Mouse (Mus musculus) kidney, postnatal 4 days (tissue): ENCODE measurements around the gene Rnd3.

Experiments
- DNase-seq, 2 experiments: peaks; one replicate each; pipeline ENCODE4 v3.0.0; 2021; ENCODE audit warnings: mixed read lengths in 2 of 2

Rnd3 gene

DNA sequence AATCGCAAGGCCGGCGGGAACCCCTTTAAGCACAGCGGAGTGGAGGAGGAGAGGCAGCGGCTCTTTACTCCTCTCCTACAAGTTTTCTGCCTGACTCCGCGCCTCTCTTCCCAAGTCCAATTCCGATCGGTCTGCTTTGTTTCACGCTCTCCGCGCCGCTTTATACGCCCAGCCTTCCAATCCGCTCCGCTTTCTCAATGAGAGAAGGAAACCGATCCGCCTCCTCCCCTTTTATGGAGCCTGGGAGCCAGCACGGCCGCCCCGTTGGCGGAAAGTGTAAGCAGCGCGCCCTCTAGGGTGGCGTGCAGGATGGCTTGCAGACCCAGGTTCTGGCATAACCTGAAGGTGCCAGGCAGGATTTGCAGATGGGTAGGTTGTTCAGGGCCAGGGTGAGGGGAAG lies at the start of gene Rnd3:
Gene Rnd3, minus strand, starts transcription at position 137 of the 400 bp plus-strand sequence.
- peak; percentile 98 for DNase-seq

DNA sequence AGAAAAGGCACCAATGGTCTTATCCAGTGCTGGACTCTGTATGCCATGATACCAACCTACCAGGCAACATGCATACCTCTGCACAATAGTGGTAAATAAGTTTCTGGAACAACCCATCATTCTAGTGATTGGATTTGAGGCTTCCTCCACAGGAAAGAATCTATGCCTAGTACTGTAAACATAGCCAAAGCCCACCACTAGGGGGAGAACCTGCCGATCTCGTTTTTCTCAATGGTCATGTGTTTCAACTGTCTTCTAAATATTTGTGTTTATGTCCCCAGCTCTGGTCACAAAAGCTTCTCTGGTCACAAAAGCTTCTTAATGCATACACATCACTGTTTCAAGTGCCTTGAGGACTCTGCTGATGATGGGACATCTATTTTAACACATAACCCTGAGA lies 43.4 kb upstream of the Rnd3 start:
- peak; percentile 14 to 20 for DNase-seq

- no peak for DNase-seq
These were observed 36.9 kb upstream of the Rnd3 start for GRCm38 (mm10) chr2:51185762-51186161.

- DNase-seq = no peak
These were observed 34.1 kb upstream of the Rnd3 start for GRCm38 (mm10) chr2:51182990-51183389.

DNA sequence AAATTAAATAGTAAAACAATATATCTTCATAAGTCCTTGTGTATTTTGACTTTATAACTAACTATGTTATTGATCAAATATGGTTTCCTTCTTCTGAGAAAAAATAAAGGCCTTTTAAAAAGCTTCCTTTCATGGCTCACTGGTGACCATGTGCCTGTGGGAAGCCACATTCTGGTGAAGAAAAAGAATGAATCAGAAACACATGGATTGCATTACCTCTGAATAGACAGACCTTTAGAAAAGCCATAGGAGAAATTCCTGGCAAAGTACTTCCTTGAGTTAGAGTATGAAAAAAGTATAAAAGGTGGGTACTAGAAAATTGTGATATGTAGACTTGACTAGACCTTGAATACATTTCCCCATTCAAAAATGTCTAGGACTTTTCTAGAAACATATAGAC lies 32.5 kb upstream of the Rnd3 start:
- DNase-seq = no peak

DNA sequence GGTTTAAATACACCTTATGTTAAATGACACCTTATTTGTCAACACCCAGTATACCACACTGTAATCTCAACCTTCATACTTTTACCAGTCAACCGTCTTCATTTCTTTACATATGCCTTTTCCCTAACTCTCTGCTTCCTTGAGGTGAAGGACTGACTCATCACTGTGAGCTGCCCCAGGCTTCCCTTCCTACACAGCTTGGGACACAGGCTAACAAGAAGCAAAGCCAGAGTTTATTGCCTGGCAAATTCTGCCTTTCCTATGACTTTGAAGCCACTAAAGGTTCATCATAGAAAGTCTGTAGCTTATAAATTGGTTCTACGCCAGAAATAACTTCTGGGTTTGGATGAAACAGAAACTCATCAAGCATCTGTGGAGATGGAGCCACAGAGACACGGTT lies 30.2 kb upstream of the Rnd3 start:
- DNase-seq = no peak

DNA sequence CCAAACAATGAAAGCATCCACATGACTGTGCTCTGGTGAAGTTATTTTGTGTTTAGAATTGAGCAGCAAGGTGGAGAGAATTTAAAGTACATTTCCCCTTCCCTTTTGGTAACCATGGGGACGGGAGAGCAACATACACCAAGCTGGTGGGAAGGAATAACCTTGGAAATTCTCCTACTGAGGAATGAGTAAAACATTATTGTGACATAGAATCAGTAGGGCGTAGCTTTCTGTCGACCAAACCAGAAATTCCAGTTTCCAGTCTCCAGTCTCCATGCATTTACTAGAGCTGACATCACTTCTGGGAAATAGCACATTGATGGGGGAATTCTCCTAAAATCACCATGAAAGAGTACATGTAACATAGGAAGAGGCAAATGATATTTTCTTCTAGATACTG lies 28.7 kb upstream of the Rnd3 start:
- no peak for DNase-seq

GRCm38 (mm10) chr2:51175276-51175675 lies 26.4 kb upstream of the Rnd3 start:
- DNase-seq = peak in 1 of 2 experiments; percentile 2

DNA sequence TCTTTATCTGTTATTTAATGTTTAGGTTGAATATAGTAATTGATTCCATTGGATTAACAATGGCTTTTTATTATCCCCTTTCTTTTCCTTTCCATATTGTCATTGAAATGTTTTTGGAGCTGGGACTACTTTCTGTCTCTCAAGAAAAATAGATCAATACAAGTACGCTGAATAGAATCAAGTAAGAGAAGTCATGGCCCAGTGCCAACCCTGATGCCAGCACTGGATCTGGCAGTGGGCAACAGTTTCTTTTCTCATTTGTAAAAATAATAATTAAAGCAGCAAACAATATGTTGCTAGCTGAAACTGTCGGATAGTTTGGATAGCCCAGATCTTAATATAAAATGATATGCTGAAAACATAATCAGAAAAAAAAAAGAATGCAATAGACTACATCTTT lies 12.2 kb upstream of the Rnd3 start:
- no peak for DNase-seq

DNA sequence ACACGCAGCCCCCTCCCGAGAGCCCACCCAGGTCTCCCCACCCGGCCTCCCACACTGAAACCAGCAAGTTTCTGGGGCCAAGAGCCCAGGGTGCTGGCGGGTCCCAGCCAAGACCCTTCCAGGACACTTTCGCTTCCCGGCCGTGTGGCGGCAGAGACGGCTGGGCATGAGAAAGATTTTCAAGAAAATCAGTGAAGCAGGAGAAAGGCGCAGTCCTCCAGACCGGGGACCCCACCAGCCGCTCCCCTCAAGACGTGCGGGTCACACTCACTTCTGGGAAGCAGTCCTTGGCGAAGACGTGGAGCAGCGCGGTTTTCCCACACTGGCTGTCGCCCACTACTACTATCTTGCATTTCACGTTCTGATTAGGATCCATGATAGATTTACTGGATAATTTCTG lies 457 bp downstream of the Rnd3 start:
- peak; percentile 57 to 74 for DNase-seq

- DNase-seq = no peak
These were observed 875 bp downstream of the Rnd3 start for GRCm38 (mm10) chr2:51148065-51148407.

- peak; percentile 87 to 93 for DNase-seq
These were observed 1.4 kb downstream of the Rnd3 start for GRCm38 (mm10) chr2:51147318-51148064.

DNA sequence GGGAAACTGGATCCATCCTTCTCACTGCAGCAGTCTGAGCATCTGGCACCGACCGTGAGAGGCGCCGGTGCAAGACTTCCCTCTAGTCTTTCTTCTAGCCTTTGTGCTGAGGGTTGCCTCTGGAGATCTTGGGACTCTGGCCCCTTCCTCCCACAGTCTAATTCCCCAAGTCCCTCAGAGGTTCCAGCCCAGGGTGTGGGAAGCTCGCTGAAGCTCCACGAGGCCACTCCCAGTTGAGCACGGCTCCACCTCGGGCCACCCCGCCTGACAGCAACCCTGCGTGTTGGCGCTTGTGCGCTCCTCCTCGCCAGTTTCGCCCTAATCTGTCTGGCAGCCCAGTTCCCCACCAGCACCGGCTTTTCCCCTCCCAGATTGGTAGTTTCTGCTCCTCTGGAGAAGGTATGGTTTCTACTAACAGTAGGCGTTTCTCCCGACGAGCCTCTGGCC lies 2.0 kb downstream of the Rnd3 start:
- peak; percentile 80 to 88 for DNase-seq

DNA sequence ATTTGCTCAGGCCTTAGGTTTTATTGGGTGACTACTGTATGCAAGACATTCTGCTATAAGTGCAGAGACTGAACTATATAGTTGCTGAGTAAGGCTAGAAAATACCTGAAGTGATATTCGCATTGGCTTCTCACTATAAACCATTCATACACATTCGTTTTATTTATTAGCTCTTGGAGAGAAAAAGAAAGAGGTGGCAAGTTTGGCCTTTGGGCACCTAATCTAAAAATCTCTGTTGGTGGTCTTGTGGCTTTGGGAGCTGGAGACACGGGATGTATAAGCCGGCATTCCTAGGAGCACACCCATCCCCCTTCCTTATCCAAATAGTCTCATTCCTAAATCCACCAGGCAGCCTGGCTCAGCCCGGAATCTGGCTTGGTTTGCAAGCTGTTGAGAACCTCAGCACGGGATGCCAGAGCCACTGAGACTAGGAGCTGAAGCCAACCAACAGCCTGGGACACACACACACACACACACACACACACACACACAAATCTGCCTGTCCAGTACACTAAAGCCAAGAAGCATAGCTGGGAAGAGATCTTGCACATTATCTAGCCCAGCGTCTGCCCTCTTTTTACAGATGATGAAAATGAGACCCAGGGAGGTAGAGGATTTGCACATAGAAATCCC lies 3.0 kb downstream of the Rnd3 start:
- peak; percentile 49 to 62 for DNase-seq

GRCm38 (mm10) chr2:51144380-51145120 lies 4.4 kb downstream of the Rnd3 start:
- peak; percentile 11 to 27 for DNase-seq

DNA sequence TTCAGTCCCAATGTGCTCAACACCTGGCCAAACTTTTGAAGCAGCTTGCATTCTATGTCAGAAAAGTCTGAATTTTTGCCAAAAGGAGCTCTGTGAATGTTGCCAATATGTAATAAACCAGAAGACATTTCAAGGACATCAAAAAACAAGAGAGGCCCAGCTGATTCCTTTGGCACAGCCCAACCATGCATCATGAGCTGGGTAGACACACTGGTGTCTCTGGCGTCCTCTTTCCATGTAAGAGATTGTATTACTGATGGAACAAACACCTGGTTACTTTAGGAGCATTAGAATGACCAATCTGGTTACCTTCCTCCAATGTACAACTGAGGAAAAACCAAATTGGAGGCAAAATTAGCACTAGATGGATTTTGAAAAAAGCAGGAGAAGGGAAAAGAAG lies 6.5 kb downstream of the Rnd3 start:
- DNase-seq = no peak

GRCm38 (mm10) chr2:51141345-51141744 lies 7.6 kb downstream of the Rnd3 start:
- DNase-seq = no peak

DNA sequence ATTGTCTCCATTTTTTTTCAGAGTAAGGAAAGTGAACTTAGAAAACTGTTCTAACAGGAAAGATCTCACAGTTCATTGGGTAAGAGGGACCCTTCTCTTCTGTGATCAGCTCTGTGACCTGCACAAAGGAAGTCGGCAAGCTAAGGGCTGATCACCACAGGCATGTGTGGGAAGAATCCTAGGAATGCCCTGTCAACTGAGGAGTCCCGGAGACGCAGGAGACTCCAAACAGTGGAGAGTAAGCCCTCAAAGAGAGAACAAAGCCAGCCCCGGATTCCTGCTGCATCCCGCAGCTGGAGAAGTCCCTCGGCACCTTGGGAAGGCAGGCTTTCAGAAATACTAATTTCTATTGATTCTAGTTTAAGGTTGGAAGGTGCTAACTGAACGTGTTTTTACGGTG lies 8.4 kb downstream of the Rnd3 start:
- DNase-seq = peak; percentile 40 to 63

GRCm38 (mm10) chr2:51139912-51140446 lies 8.9 kb downstream of the Rnd3 start:
- no peak for DNase-seq

DNA sequence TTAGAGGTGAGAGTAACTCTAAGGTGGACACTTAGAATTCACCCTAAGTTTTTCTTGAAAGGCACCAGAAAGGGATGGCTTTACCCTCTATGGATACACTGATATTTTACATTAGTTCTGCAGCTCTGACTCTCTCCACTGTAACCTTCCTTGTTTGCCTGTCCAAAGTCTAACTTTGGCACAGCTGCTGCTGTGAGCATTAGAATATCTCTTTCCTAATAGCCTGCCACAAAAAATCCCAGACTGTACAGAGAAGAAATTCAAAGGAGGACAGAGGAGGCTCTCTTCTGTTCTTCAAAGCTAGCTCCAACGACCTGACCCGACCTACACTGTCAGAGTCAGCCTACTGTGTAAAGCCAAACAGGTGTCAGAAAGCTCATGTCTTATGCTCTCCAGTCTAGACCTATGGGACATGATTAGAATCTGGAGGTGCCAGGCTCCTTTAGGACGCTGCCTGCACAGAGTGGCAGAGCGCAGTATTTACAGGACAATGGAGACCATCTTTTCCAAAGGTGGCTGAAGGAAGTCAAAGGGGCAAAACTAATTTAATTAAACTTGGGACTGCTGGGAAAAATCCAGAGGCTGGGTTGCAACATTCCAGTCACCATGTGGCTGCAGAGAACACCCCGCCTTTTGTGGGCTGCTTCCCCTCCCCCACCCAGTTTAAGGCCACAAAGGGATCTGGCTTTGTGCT lies 9.5 kb downstream of the Rnd3 start:
- peak; percentile 61 to 74 for DNase-seq

- peak; percentile 23 to 52 for DNase-seq
These were observed 11.2 kb downstream of the Rnd3 start for GRCm38 (mm10) chr2:51137726-51138125.

- DNase-seq = no peak
These were observed 16.7 kb downstream of the Rnd3 start for GRCm38 (mm10) chr2:51132181-51132580.

- DNase-seq = no peak
These were observed 20.8 kb downstream of the Rnd3 start for GRCm38 (mm10) chr2:51128090-51128489.
